Mouse (Mus musculus): Measurements from ENCODE around the gene Igf2. TPM values are rescaled to one million over a fixed set of nuclear protein-coding genes. Genes with fewer than 3 reads are reported as not detected.

The Igf2 gene
- polyA plus RNA-seq, 1 experiment from 2014 or later = 696 TPM

- no peak overlapping the region for H3K4me3 ChIP-seq (replicated peaks)
Measured at GRCm38 (mm10) chr7:142667521-142667920, 905 bp upstream of the Igf2 start.

GRCm38 (mm10) chr7:142666109-142666508, 507 bp downstream of the Igf2 start:
- H3K4me2 ChIP-seq = no peak overlapping the region
- no peak overlapping the region for H3K9ac ChIP-seq
- peaks cover 24% of the 10 kb centered on the region for H3K4me1 ChIP-seq
- H3K9me3 ChIP-seq (replicated peaks) = peaks cover 22% of the 10 kb centered on the region
- peaks cover 57% of the 10 kb centered on the region for H3K27me3 ChIP-seq
- peak overlapping the region; percentile 51 for H3K27ac ChIP-seq
- peaks cover 24% of the 10 kb centered on the region for H3K36me3 ChIP-seq
- peak overlapping the region; percentile 45 for H3K4me3 ChIP-seq (replicated peaks)
- WGBS = 72% methylated on average over 4 of the region's 4 CpGs
- ATAC-seq (replicated peaks; ENCODE audit: low FRiP score) = no peak

More at GRCm38 (mm10) chr7:142667521-142667920, 905 bp upstream of the Igf2 start:
- no peak overlapping the region for H3K9ac ChIP-seq
- H3K27me3 ChIP-seq = peaks cover 44% of the 10 kb centered on the region
- H3K4me1 ChIP-seq = peaks cover 22% of the 10 kb centered on the region
- H3K27ac ChIP-seq = peak overlapping the region; percentile 41; the same call in 1 of the 2 replicates
- no peak overlapping the region for H3K4me2 ChIP-seq
- WGBS = 98% methylated on average over 18 of the region's 18 CpGs
- ATAC-seq (replicated peaks; ENCODE audit: low FRiP score) = no peak
- H3K9me3 ChIP-seq (replicated peaks) = peaks cover 27% of the 10 kb centered on the region
- H3K36me3 ChIP-seq = peaks cover 24% of the 10 kb centered on the region

- Histone ChIP-seq H3K4me3 (replicated peaks) (peak overlapping the region; percentile 45; the same call in 1 of the 2 replicates), H3K9ac (no peak overlapping the region), H3K27ac (no peak overlapping the region), H3K4me1 (peaks cover 32% of the 10 kb centered on the region), H3K4me2 (peak overlapping the region; percentile 14; the same call in 1 of the 2 replicates), H3K27me3 (peaks cover 64% of the 10 kb centered on the region), H3K36me3 (peaks cover 24% of the 10 kb centered on the region), H3K9me3 (replicated peaks) (peaks cover 16% of the 10 kb centered on the region)
- ATAC-seq (replicated peaks; ENCODE audit: low FRiP score) = no peak
- 60% methylated on average over 5 of the region's 5 CpGs for WGBS
Measured at GRCm38 (mm10) chr7:142665364-142665763, 1.3 kb downstream of the Igf2 start.

GRCm38 (mm10) chr7:142664465-142665029, 2.1 kb downstream of the Igf2 start:
- peak overlapping the region; percentile 78 for H3K4me2 ChIP-seq
- H3K27me3 ChIP-seq = peaks cover 72% of the 10 kb centered on the region
- H3K4me3 ChIP-seq (replicated peaks) = peak overlapping the region; percentile 45
- H3K36me3 ChIP-seq = peaks cover 19% of the 10 kb centered on the region
- H3K9ac ChIP-seq = peak overlapping the region; percentile 39
- ATAC-seq (replicated peaks; ENCODE audit: low FRiP score) = peak; percentile 38; the same call in 1 of the 2 replicates
- WGBS = 11% methylated on average over 9 of the region's 9 CpGs
- H3K9me3 ChIP-seq (replicated peaks) = peaks cover 7% of the 10 kb centered on the region
- H3K27ac ChIP-seq = peak overlapping the region; percentile 49; the same call in 1 of the 2 replicates
- peaks cover 40% of the 10 kb centered on the region for H3K4me1 ChIP-seq

GRCm38 (mm10) chr7:142663931-142664421, 2.6 kb downstream of the Igf2 start:
- H3K4me2 ChIP-seq = peak overlapping the region; percentile 78
- H3K4me1 ChIP-seq = peaks cover 46% of the 10 kb centered on the region
- 1% methylated on average over 53 of the region's 53 CpGs for WGBS
- 0 out of 2 replicates have a peak, but pooled peaks cover 3% of the 10 kb centered on the region for H3K9me3 ChIP-seq (replicated peaks)
- peak overlapping the region; percentile 45 for H3K4me3 ChIP-seq (replicated peaks)
- ATAC-seq (replicated peaks; ENCODE audit: low FRiP score) = no peak
- peaks cover 78% of the 10 kb centered on the region for H3K27me3 ChIP-seq
- peaks cover 14% of the 10 kb centered on the region for H3K36me3 ChIP-seq
- H3K9ac ChIP-seq = peak overlapping the region; percentile 39
- peak overlapping the region; percentile 49; the same call in 1 of the 2 replicates for H3K27ac ChIP-seq

- Histone ChIP-seq H3K9ac (no peak overlapping the region), H3K27me3 (peaks cover 86% of the 10 kb centered on the region), H3K9me3 (replicated peaks) (no peaks in the 10 kb centered on the region), H3K27ac (no peak overlapping the region), H3K4me3 (replicated peaks) (peak overlapping the region; percentile 45), H3K4me1 (peaks cover 54% of the 10 kb centered on the region), H3K36me3 (peaks cover 9% of the 10 kb centered on the region), H3K4me2 (peak overlapping the region; percentile 78)
- 25% methylated on average over 5 of the region's 5 CpGs for WGBS
- no peak for ATAC-seq (replicated peaks; ENCODE audit: low FRiP score)
Measured at GRCm38 (mm10) chr7:142663151-142663550, 3.5 kb downstream of the Igf2 start.

GRCm38 (mm10) chr7:142661811-142662210, 4.8 kb downstream of the Igf2 start:
- H3K27ac ChIP-seq = no peak overlapping the region

GRCm38 (mm10) chr7:142661046-142661445, 5.6 kb downstream of the Igf2 start:
- peaks cover 98% of the 10 kb centered on the region for H3K27me3 ChIP-seq
- peak overlapping the region; percentile 61 for H3K4me3 ChIP-seq (replicated peaks)
- WGBS = 3% methylated on average over 25 of the region's 25 CpGs
- peak overlapping the region; percentile 78 for H3K4me2 ChIP-seq
- no peaks in the 10 kb centered on the region for H3K36me3 ChIP-seq
- peaks cover 59% of the 10 kb centered on the region for H3K4me1 ChIP-seq
- peak overlapping the region; percentile 71 for H3K9ac ChIP-seq
- no peaks in the 10 kb centered on the region for H3K9me3 ChIP-seq (replicated peaks)
- peak overlapping the region; percentile 93 for H3K27ac ChIP-seq
- ATAC-seq (replicated peaks; ENCODE audit: low FRiP score) = no peak

More at GRCm38 (mm10) chr7:142661811-142662210, 4.8 kb downstream of the Igf2 start:
- ATAC-seq (replicated peaks; ENCODE audit: low FRiP score) = no peak
- Histone ChIP-seq H3K4me3 (replicated peaks) (peak overlapping the region; percentile 61; the same call in 1 of the 2 replicates), H3K4me2 (peak overlapping the region; percentile 78), H3K27me3 (peaks cover 97% of the 10 kb centered on the region), H3K9ac (no peak overlapping the region), H3K4me1 (peaks cover 56% of the 10 kb centered on the region), H3K36me3 (no peaks in the 10 kb centered on the region), H3K9me3 (replicated peaks) (no peaks in the 10 kb centered on the region)

GRCm38 (mm10) chr7:142660651-142660945, 6.0 kb downstream of the Igf2 start:
- Histone ChIP-seq H3K27ac (peak overlapping the region; percentile 93), H3K4me2 (peak overlapping the region; percentile 78), H3K9ac (peak overlapping the region; percentile 71), H3K9me3 (replicated peaks) (no peaks in the 10 kb centered on the region), H3K36me3 (no peaks in the 10 kb centered on the region), H3K4me1 (peaks cover 63% of the 10 kb centered on the region), H3K27me3 (peaks cover 98% of the 10 kb centered on the region), H3K4me3 (replicated peaks) (peak overlapping the region; percentile 61)
- ATAC-seq (replicated peaks; ENCODE audit: low FRiP score) = no peak
- under 1% methylated on average over 29 of the region's 29 CpGs for WGBS

- peak overlapping the region; percentile 78 for H3K4me2 ChIP-seq
- H3K27ac ChIP-seq = peak overlapping the region; percentile 93
- under 1% methylated on average over 41 of the region's 43 CpGs for WGBS
- H3K4me3 ChIP-seq (replicated peaks) = peak overlapping the region; percentile 61
- peaks cover 98% of the 10 kb centered on the region for H3K27me3 ChIP-seq
- H3K4me1 ChIP-seq = peaks cover 69% of the 10 kb centered on the region
- H3K9ac ChIP-seq = peak overlapping the region; percentile 71
- ATAC-seq (replicated peaks; ENCODE audit: low FRiP score) = 0 out of 2 replicates have a peak, but pooled peaks have one; percentile 13
- peaks cover 2% of the 10 kb centered on the region; the same call in 1 of the 2 replicates for H3K36me3 ChIP-seq
- H3K9me3 ChIP-seq (replicated peaks) = no peaks in the 10 kb centered on the region
Measured at GRCm38 (mm10) chr7:142659767-142660650, 6.6 kb downstream of the Igf2 start.

GRCm38 (mm10) chr7:142659181-142659681, 7.4 kb downstream of the Igf2 start:
- WGBS = 2% methylated on average over 63 of the region's 70 CpGs

More at GRCm38 (mm10) chr7:142659181-142659681, 7.4 kb downstream of the Igf2 start:
- Histone ChIP-seq H3K36me3 (peaks cover 10% of the 10 kb centered on the region), H3K27me3 (peaks cover 98% of the 10 kb centered on the region), H3K9me3 (replicated peaks) (no peaks in the 10 kb centered on the region), H3K27ac (peak overlapping the region; percentile 93), H3K4me3 (replicated peaks) (peak overlapping the region; percentile 61), H3K9ac (peak overlapping the region; percentile 71), H3K4me1 (peaks cover 72% of the 10 kb centered on the region), H3K4me2 (peak overlapping the region; percentile 78)
- peak; percentile 71 for ATAC-seq (replicated peaks; ENCODE audit: low FRiP score)
